Mouse (Mus musculus): Measurements from ENCODE around the gene Tex9.
"Not testable (repeated sequence)": the region's sequence is repeated elsewhere in the genome, so short reads cannot be mapped to it uniquely, and the experiment has no call there.

Gene Tex9

GRCm38 (mm10) chr9:72437822-72438701, 54.0 kb downstream of the Tex9 start, which contains the start of gene Mns1:
Gene Mns1 (plus strand): TSS chr9:72438011.
- DNase-seq, result peak; percentile 96

- DNase-seq, result peak; percentile 34
Observed at GRCm38 (mm10) chr9:72434876-72435275, 57.1 kb downstream of the Tex9 start.

DNA sequence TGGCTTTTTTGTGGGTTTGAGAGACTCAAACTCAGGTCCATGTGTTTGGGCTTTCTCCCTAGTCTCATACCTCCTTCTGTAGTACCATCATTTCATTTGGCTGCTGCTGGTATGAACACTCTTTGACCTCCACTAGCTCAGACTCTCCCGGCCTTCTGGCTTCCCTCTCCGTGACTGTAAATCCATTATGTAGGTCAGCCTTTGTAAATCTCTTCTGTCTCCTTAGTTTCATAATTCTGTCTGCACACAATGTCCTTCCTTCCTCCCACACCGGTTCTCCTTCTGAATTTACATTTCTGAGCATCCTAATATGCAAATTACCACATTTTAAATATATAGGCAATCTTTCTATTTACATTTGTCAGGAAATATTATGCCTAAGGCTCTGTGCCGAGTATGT, 64.2 kb downstream of the Tex9 start:
- no peak for DNase-seq

- no peak for DNase-seq
Observed at GRCm38 (mm10) chr9:72425300-72425850, 66.6 kb downstream of the Tex9 start.

GRCm38 (mm10) chr9:72422753-72423152, 69.3 kb downstream of the Tex9 start:
- no peak for DNase-seq

GRCm38 (mm10) chr9:72422284-72422683, 69.7 kb downstream of the Tex9 start:
- no peak for DNase-seq

DNA sequence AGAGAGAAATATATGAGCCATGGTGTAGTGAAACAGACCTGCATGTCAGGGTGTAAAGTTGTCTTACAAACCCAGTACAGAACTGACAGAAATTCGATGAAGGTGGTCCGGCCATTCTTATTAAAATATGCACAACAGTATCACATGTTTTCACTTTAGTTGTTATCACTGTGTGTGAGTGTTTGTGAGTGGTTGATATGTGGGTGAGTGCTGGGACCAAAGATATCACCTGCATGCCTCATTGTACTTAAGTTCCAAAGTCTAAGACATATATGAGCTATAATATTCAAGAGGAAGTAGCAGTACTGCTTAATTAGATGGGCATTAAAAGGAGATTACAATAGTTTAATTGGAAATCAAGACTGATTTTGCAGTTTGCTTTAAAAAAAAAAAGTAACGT, 71.5 kb downstream of the Tex9 start:
- DNase-seq, result no peak

- DNase-seq, result no peak
Observed at GRCm38 (mm10) chr9:72418443-72418842, 73.6 kb downstream of the Tex9 start.

- peak; percentile 52 for DNase-seq
Observed at GRCm38 (mm10) chr9:72411746-72412145, 80.3 kb downstream of the Tex9 start.

GRCm38 (mm10) chr9:72409381-72410225, 82.4 kb downstream of the Tex9 start:
- DNase-seq, result no peak

DNA sequence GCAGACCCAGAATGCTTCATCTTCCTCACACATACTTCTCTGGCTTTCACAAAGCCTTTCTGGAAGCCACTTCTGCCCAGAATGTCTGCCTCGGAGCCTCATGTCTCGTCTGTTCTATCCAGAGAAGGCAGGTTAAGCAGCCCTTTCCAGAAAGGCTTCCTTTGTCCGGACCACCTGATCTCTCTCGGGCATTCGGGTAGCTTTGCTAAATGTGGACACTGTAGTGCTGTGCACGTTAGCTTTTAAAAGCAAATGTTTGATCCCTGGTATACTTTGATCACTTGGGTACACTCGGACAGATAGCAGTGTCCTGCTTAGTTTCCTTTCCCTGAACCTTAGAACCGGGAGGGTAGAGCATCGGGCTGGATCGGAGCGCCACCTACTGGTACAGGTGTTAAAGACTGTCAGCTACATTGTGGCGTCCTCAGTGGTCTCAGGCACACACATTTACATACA, 83.9 kb downstream of the Tex9 start:
- DNase-seq, result peak; percentile 91

- no peak for DNase-seq
Observed at GRCm38 (mm10) chr9:72405882-72406638, 86.0 kb downstream of the Tex9 start.

GRCm38 (mm10) chr9:72404934-72405333, 87.1 kb downstream of the Tex9 start:
- DNase-seq, result no peak

DNA sequence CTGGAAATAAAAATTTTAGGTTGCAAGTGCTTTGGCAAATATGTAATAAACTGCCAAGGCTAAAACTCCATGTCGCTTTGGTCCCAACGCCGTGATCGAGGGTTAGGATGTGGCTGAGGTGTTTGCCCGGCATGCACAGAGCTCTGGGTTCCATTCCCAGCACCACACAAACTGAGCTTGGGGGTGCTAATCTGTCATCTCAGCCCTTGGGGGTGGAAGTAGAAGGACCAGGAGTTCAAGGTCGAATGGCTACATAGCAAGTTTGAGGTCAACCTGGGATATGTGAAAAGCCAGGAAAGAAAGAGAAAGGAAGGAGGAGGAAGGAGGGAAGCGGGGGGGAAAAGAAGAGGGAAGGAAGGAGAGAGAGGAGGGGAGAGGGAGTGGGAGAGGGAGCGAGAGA, 87.6 kb downstream of the Tex9 start:
- no peak for DNase-seq

DNA sequence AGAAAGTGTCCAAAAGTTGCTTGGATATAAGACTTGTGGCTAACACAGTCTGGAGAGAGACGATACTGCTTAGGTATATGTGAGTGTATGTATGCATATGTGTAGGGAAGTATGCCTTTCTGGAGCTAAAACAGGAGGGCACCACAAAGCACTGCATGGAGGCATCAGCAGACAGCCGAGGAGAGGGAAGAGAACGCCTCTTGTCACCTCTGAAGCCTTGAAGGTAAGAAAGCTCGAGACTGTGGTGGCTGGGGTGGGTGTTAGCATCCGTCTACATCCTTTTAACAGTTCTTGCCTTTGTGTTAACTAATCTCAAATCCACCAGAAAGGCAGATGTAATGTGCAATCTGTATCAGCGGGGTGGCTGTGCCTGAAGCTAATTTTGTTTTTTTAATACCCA, 88.6 kb downstream of the Tex9 start:
- DNase-seq, result no peak

- not testable (repeated sequence) for DNase-seq
Observed at GRCm38 (mm10) chr9:72401769-72402168, 90.2 kb downstream of the Tex9 start.
